Mouse (Mus musculus): ENCODE measurements around the gene Noa1. TPM values are rescaled to one million over a fixed set of nuclear protein-coding genes. Genes with fewer than 3 reads are reported as not detected.
A peak's percentile ranks its signal among the peaks of the same experiment; 100 is the strongest.

Gene Noa1
- total and polyA plus RNA-seq, 3 experiments = 12.2 to 21.3 (median 19.7) TPM

DNA sequence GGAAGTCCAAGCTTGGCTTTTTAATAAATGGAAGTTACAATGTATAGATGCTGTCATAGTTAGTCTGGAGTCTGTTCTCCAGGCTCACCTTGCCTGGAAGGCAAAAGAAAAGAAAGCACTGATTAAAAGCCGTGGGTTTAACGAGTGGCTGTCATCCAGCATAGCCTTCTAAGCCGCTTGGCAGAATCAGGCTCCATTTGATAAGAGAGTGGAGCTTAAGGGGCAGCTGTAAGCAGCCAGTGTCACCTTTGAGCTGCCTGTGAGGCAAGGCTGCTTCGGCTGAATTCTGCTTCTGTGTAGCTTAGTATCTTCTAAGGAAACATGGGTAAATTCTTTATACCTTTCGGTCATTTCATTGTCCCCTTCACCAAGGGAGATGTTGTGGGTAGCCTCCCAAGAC is 23.0 kb downstream of the Noa1 start:
- TF ChIP-seq CTCF (IDR thresholded peaks at IDR 0.05) = no peak
- no peak for TF ChIP-seq POLR2A (IDR thresholded peaks at IDR 0.05; ENCODE audit: insufficient read depth, low read depth, low read length)
- no peak for TF ChIP-seq EP300 (IDR thresholded peaks at IDR 0.05; ENCODE audit: insufficient read depth, low read depth, low read length)
- 59% methylated on average over 5 of the region's 5 CpGs for WGBS
- Histone ChIP-seq H3K27ac (no peak overlapping the region), H3K27me3 (ENCODE audit: control insufficient read depth, insufficient read depth, low read length) (no peaks in the 10 kb centered on the region), H3K36me3 (ENCODE audit: control insufficient read depth, insufficient read depth, low read length) (no peaks in the 10 kb centered on the region; the same call in 1 of the 2 replicates), H3K4me1 (ENCODE audit: control insufficient read depth, insufficient read depth, low read length) (no peaks in the 10 kb centered on the region; the same call in 1 of the 2 replicates), H3K4me3 (no peak overlapping the region), H3K9ac (ENCODE audit: low read depth, low read length) (no peak overlapping the region), H3K79me2 (replicated peaks; ENCODE audit: control insufficient read depth, insufficient read depth, low read length) (no peaks in the 10 kb centered on the region)
- no peak for DNase-seq
- intact Hi-C loops (cut with DNase I) = no loop called here

DNA sequence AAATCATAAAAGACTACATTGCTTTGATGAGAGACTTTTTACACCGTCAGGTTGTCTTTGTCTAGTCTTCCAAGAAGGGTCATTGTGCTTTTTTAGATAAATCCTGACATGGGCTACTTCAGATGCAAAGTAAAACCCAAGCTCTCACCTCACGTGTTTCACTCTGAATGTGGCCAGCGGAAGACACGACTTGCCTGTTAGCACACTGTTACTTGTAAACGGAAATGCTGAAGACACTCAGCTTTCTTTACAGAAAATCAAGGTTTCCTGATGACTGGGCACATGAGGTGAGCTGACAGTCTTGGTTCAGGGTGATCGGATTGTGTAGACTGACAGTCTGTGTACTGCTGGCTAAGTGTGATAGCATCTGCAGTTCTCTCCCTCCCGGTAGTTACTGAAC is 24.2 kb downstream of the Noa1 start:
- intact Hi-C loops (cut with DNase I) = no loop called here
- Histone ChIP-seq H3K27ac (no peak overlapping the region), H3K4me3 (no peak overlapping the region), H3K27me3 (ENCODE audit: control insufficient read depth, insufficient read depth, low read length) (no peaks in the 10 kb centered on the region), H3K79me2 (replicated peaks; ENCODE audit: control insufficient read depth, insufficient read depth, low read length) (no peaks in the 10 kb centered on the region), H3K36me3 (ENCODE audit: control insufficient read depth, insufficient read depth, low read length) (no peaks in the 10 kb centered on the region; the same call in 1 of the 2 replicates), H3K4me1 (ENCODE audit: control insufficient read depth, insufficient read depth, low read length) (no peaks in the 10 kb centered on the region; the same call in 1 of the 2 replicates), H3K9ac (ENCODE audit: low read depth, low read length) (no peak overlapping the region)
- whole genome bisulfite sequencing = 81% methylated on average over 7 of the region's 7 CpGs
- DNase-seq = no peak
- no peak for TF ChIP-seq POLR2A (IDR thresholded peaks at IDR 0.05; ENCODE audit: insufficient read depth, low read depth, low read length)
- TF ChIP-seq EP300 (IDR thresholded peaks at IDR 0.05; ENCODE audit: insufficient read depth, low read depth, low read length) = no peak
- no peak for TF ChIP-seq CTCF (IDR thresholded peaks at IDR 0.05)

DNA sequence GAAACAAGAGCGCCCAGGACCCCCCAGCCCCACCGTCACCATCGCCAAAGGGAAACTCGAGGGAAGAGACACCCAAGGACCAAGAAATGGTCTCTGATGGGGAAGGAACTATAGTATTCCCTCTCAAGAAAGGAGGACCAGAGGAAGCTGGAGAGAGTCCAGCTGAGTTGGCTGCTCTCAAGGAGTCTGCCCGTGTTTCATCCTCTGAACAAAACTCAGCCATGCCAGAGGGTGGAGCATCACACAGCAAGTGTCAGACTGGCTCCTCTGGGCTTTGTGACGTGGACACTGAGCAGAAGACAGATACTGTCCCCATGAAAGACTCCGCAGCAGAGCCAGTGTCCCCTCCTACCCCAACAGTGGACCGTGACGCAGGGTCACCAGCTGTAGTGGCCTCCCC is 27.6 kb downstream of the Noa1 start:
- Histone ChIP-seq H3K4me3 (no peak overlapping the region), H3K27me3 (ENCODE audit: control insufficient read depth, insufficient read depth, low read length) (no peaks in the 10 kb centered on the region)
- intact Hi-C loops (cut with DNase I) = no loop called here

DNA sequence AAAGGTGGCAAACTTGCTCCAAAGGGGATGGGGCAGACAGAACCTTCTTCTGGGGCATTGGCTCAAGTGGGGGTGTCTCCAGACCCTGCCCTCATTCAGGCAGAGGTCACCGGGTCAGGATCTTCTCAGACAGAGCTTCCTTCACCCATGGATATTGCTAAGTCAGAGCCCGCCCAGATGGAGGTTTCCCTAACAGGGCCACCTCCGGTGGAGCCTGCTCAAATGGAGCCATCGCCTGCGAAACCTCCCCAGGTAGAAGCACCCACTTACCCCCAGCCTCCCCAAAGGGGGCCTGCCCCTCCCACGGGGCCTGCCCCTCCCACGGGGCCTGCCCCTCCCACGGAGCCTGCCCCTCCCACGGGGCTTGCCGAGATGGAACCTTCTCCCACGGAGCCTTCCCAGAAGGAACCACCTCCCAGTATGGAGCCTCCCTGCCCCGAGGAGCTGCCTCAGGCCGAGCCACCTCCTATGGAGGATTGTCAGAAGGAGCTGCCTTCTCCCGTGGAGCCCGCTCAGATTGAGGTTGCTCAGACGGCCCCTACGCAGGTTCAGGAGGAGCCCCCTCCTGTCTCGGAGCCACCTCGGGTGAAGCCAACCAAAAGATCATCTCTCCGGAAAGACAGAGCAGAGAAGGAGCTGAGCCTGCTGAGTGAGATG is 28.2 kb downstream of the Noa1 start:
- no peak for TF ChIP-seq POLR2A (IDR thresholded peaks at IDR 0.05; ENCODE audit: insufficient read depth, low read depth, low read length)
- TF ChIP-seq CTCF (IDR thresholded peaks at IDR 0.05) = no peak
- intact Hi-C loops (cut with DNase I) = no loop called here
- Histone ChIP-seq H3K27me3 (ENCODE audit: control insufficient read depth, insufficient read depth, low read length) (no peaks in the 10 kb centered on the region), H3K4me1 (ENCODE audit: control insufficient read depth, insufficient read depth, low read length) (no peaks in the 10 kb centered on the region; the same call in 1 of the 2 replicates), H3K4me3 (no peak overlapping the region), H3K79me2 (replicated peaks; ENCODE audit: control insufficient read depth, insufficient read depth, low read length) (no peaks in the 10 kb centered on the region), H3K36me3 (ENCODE audit: control insufficient read depth, insufficient read depth, low read length) (no peaks in the 10 kb centered on the region; the same call in 1 of the 2 replicates), H3K9ac (ENCODE audit: low read depth, low read length) (no peak overlapping the region), H3K27ac (no peak overlapping the region)
- WGBS = 83% methylated on average over 20 of the region's 20 CpGs
- no peak for DNase-seq

More for the DNA sequence above, 27.6 kb downstream of the Noa1 start:
- Histone ChIP-seq H3K4me1 (ENCODE audit: control insufficient read depth, insufficient read depth, low read length) (no peaks in the 10 kb centered on the region; the same call in 1 of the 2 replicates), H3K79me2 (replicated peaks; ENCODE audit: control insufficient read depth, insufficient read depth, low read length) (no peaks in the 10 kb centered on the region), H3K36me3 (ENCODE audit: control insufficient read depth, insufficient read depth, low read length) (no peaks in the 10 kb centered on the region; the same call in 1 of the 2 replicates), H3K27ac (no peak overlapping the region), H3K9ac (ENCODE audit: low read depth, low read length) (no peak overlapping the region)
- DNase-seq = no peak
- 78% methylated on average over 9 of the region's 9 CpGs for WGBS
- no peak for TF ChIP-seq CTCF (IDR thresholded peaks at IDR 0.05)
- no peak for TF ChIP-seq EP300 (IDR thresholded peaks at IDR 0.05; ENCODE audit: insufficient read depth, low read depth, low read length)
- TF ChIP-seq POLR2A (IDR thresholded peaks at IDR 0.05; ENCODE audit: insufficient read depth, low read depth, low read length) = no peak

DNA sequence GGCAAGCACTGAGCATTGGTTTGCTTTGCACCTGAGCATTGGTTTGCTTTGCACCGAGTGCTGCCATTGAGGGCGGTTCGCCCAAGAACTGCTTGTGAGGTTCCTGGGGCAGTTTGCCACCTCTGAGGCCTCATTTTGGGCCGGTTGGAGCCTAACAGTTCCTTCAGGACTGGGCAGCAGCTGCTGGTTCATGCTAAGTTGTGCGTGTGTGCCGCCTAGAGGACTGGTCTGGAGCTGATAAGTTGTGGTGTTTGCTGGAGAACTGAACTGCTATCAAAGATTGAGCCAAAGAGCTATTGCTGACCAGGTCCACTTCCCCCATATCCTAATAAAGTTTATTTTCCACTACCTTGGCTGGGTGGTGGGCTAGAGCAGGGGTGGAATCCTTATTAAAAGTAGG is 32.7 kb downstream of the Noa1 start:
- H3K4me3 ChIP-seq = no peak overlapping the region
- 93% methylated on average over 6 of the region's 6 CpGs for WGBS
- DNase-seq = no peak
- no peak overlapping the region for H3K9ac ChIP-seq (ENCODE audit: low read depth, low read length)
- intact Hi-C loops (cut with DNase I) = no loop called here
- H3K4me1 ChIP-seq (ENCODE audit: control insufficient read depth, insufficient read depth, low read length) = no peaks in the 10 kb centered on the region
- no peaks in the 10 kb centered on the region for H3K27me3 ChIP-seq (ENCODE audit: control insufficient read depth, insufficient read depth, low read length)
- no peaks in the 10 kb centered on the region; the same call in 1 of the 2 replicates for H3K36me3 ChIP-seq (ENCODE audit: control insufficient read depth, insufficient read depth, low read length)
- H3K27ac ChIP-seq = no peak overlapping the region
- TF ChIP-seq CTCF (IDR thresholded peaks at IDR 0.05) (no peak), EP300 (IDR thresholded peaks at IDR 0.05; ENCODE audit: insufficient read depth, low read depth, low read length) (no peak), POLR2A (IDR thresholded peaks at IDR 0.05; ENCODE audit: insufficient read depth, low read depth, low read length) (no peak)
- H3K79me2 ChIP-seq (replicated peaks; ENCODE audit: control insufficient read depth, insufficient read depth, low read length) = peaks cover 4% of the 10 kb centered on the region

DNA sequence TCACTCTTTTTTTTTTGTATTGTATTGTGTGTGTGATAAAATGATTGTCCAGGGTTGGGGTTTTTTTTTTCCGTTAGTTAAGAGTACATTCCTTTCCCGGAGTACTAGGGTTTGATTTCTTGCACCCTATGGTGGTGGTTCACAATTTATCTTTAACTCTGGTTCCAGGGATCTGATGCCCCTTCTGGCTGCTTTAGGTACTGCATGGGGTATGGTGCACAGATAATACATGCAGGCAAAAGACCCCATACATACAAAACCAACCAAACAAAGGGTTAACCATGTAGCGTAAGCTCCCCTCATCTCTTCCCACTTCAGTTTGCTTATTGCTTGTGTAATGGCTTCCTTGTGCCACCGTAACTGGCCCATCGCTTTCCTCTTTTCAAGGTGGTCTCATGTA is 33.9 kb downstream of the Noa1 start:
- peak in 1 of 2 experiments; percentile 53 for DNase-seq
- H3K4me1 ChIP-seq (ENCODE audit: control insufficient read depth, insufficient read depth, low read length) = no peaks in the 10 kb centered on the region

More for the DNA sequence above, 33.9 kb downstream of the Noa1 start:
- whole genome bisulfite sequencing = 87% methylated on average over 5 of the region's 5 CpGs
- Histone ChIP-seq H3K79me2 (replicated peaks; ENCODE audit: control insufficient read depth, insufficient read depth, low read length) (peaks cover 4% of the 10 kb centered on the region), H3K36me3 (ENCODE audit: control insufficient read depth, insufficient read depth, low read length) (no peaks in the 10 kb centered on the region; the same call in 1 of the 2 replicates), H3K4me3 (no peak overlapping the region), H3K27me3 (ENCODE audit: control insufficient read depth, insufficient read depth, low read length) (no peaks in the 10 kb centered on the region), H3K27ac (no peak overlapping the region), H3K9ac (ENCODE audit: low read depth, low read length) (no peak overlapping the region)
- intact Hi-C loops (cut with DNase I) = no loop called here
- TF ChIP-seq EP300 (IDR thresholded peaks at IDR 0.05; ENCODE audit: insufficient read depth, low read depth, low read length) (no peak), CTCF (IDR thresholded peaks at IDR 0.05) (peak; percentile 81), POLR2A (IDR thresholded peaks at IDR 0.05; ENCODE audit: insufficient read depth, low read depth, low read length) (no peak)
